Mouse (Mus musculus) E14TG2a.4 (cell line): Measurements from ENCODE around the gene Nek11.

Experiments
- CTCF ChIP-seq: conservative IDR thresholded peaks from 2 replicates; pipeline ENCODE4 v1.5.1; 2014; ENCODE audit warnings: low read length
- NANOG ChIP-seq: IDR thresholded peaks from 2 replicates; pipeline ENCODE4 v1.6.1; 2014; ENCODE audit warnings: borderline replicate concordance, low read length, mixed read lengths
- POU5F1 ChIP-seq: IDR thresholded peaks from 2 replicates; pipeline ENCODE4 v1.6.1; 2014; ENCODE audit warnings: low read length, borderline replicate concordance

DNA sequence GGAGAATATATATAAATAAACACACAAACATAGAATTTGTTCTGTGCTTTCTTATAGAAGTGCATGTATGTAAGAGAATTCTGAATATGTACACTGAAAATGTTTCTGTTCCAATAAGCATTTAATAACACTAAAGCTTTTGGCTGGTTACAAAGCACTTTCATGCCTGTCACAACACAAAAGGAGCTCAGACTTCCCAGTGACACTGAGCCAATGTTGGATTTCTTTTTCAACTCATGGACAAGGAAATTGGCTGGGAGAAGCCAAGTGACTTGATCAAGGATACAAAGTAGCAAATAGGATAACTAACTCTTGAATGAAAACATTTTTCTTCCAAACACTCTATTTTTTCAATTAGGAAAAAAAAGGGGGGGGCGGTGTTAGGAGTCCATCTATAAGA is 93.9 kb downstream of the Nek11 start:
- TF ChIP-seq CTCF, result no peak
- TF ChIP-seq POU5F1, result no peak
- no peak for TF ChIP-seq NANOG
